Mouse (Mus musculus) erythroid progenitor cell, adult 5-6 weeks (primary cell): ENCODE data around the gene Bmpr1a. TPM values are rescaled to one million over a fixed set of nuclear protein-coding genes. Genes with fewer than 3 reads are reported as not detected.
"Not testable (repeated sequence)": the region's sequence is repeated elsewhere in the genome, so short reads cannot be mapped to it uniquely, and the experiment has no call there.

Experiments
- ATAC-seq: replicated peaks from 2 replicates; pipeline ENCODE4 v1.8.0; 2016; ENCODE audit warnings: moderate number of reproducible peaks, mild to moderate bottlenecking, moderate TSS enrichment, inconsistent platforms; ENCODE audit not compliant: poor library complexity, low FRiP score, severe bottlenecking
- total RNA-seq, 2 experiments: library from RNA; stranded (forward) in 1 of 2; stranded (reverse) in 1 of 2; fragments of 150-400 nt in 1 of 2; fragments of 186-747, 209-891 nt in 1 of 2; gene quantifications; 2 replicates each; pipeline versions ENCODE4 v1.2.3 to v1.2.4; 2015 to 2017; ENCODE audit warnings: low replicate concordance in 2 of 2

Gene Bmpr1a
- total RNA-seq, 2 experiments from 2014 or later, result 0.84 to 1.2 TPM

GRCm38 (mm10) chr14:34459386-34459785, 43.8 kb downstream of the Bmpr1a start:
- no peak for ATAC-seq

- no peak for ATAC-seq
These were observed 44.3 kb downstream of the Bmpr1a start for GRCm38 (mm10) chr14:34458880-34459279.

- ATAC-seq, result no peak
These were observed 48.9 kb downstream of the Bmpr1a start for GRCm38 (mm10) chr14:34454282-34454681.

- ATAC-seq, result no peak
These were observed 49.5 kb downstream of the Bmpr1a start for GRCm38 (mm10) chr14:34453648-34454047.

- no peak for ATAC-seq
These were observed 51.3 kb downstream of the Bmpr1a start for GRCm38 (mm10) chr14:34451872-34452271.

- ATAC-seq, result no peak
These were observed 52.7 kb downstream of the Bmpr1a start for GRCm38 (mm10) chr14:34450451-34450850.

- ATAC-seq, result no peak
These were observed 53.3 kb downstream of the Bmpr1a start for GRCm38 (mm10) chr14:34449807-34450206.

GRCm38 (mm10) chr14:34448398-34448797, 54.7 kb downstream of the Bmpr1a start:
- ATAC-seq, result no peak

- no peak for ATAC-seq
These were observed 55.5 kb downstream of the Bmpr1a start for GRCm38 (mm10) chr14:34447659-34448058.

GRCm38 (mm10) chr14:34446624-34447023, 56.5 kb downstream of the Bmpr1a start:
- no peak for ATAC-seq

GRCm38 (mm10) chr14:34445348-34445747, 57.8 kb downstream of the Bmpr1a start:
- no peak for ATAC-seq

GRCm38 (mm10) chr14:34444924-34445323, 58.2 kb downstream of the Bmpr1a start:
- no peak for ATAC-seq

GRCm38 (mm10) chr14:34444368-34444767, 58.8 kb downstream of the Bmpr1a start:
- ATAC-seq, result no peak

GRCm38 (mm10) chr14:34442531-34442930, 60.6 kb downstream of the Bmpr1a start:
- no peak for ATAC-seq

GRCm38 (mm10) chr14:34440526-34441066, 62.5 kb downstream of the Bmpr1a start:
- no peak for ATAC-seq

GRCm38 (mm10) chr14:34429069-34429468, 74.1 kb downstream of the Bmpr1a start:
- no peak for ATAC-seq

GRCm38 (mm10) chr14:34428274-34428673, 74.9 kb downstream of the Bmpr1a start:
- no peak for ATAC-seq

- no peak for ATAC-seq
These were observed 82.1 kb downstream of the Bmpr1a start for GRCm38 (mm10) chr14:34421078-34421477.

GRCm38 (mm10) chr14:34417501-34417900, 85.6 kb downstream of the Bmpr1a start:
- no peak for ATAC-seq

- not testable (repeated sequence) for ATAC-seq
These were observed 86.2 kb downstream of the Bmpr1a start for GRCm38 (mm10) chr14:34416946-34417345.

- no peak for ATAC-seq
These were observed 90.8 kb downstream of the Bmpr1a start for GRCm38 (mm10) chr14:34412164-34412896.

- ATAC-seq, result no peak
These were observed 92.4 kb downstream of the Bmpr1a start for GRCm38 (mm10) chr14:34410716-34411115.
